Mouse (Mus musculus) testis, postnatal 14 days (tissue): ENCODE data around the gene Pomc.

Source experiments
- DNase-seq: peaks from one replicate; pipeline ENCODE4 v3.0.0; 2021; ENCODE audit warnings: low spot score

Gene Pomc

GRCm38 (mm10) chr12:3954651-3955050 is at the start of gene Pomc:
Gene Pomc (plus strand): TSS chr12:3954951.
- DNase-seq = no peak

- no peak for DNase-seq
Measured at GRCm38 (mm10) chr12:3905436-3905835, 49.3 kb upstream of the Pomc start.

- DNase-seq = no peak
Measured at GRCm38 (mm10) chr12:3906308-3906707, 48.4 kb upstream of the Pomc start.

- no peak for DNase-seq
Measured at GRCm38 (mm10) chr12:3907008-3907407, 47.7 kb upstream of the Pomc start.

GRCm38 (mm10) chr12:3907418-3907817 is 47.3 kb upstream of the Pomc start:
- DNase-seq = no peak

- DNase-seq = no peak
Measured at GRCm38 (mm10) chr12:3910466-3911093, 44.2 kb upstream of the Pomc start.

- no peak for DNase-seq
Measured at GRCm38 (mm10) chr12:3911831-3912348, 42.9 kb upstream of the Pomc start.

GRCm38 (mm10) chr12:3915852-3916251 is 38.9 kb upstream of the Pomc start:
- no peak for DNase-seq

GRCm38 (mm10) chr12:3917668-3918341 is 36.9 kb upstream of the Pomc start:
- DNase-seq = no peak

- no peak for DNase-seq
Measured at GRCm38 (mm10) chr12:3918577-3918976, 36.2 kb upstream of the Pomc start.

- DNase-seq = no peak
Measured at GRCm38 (mm10) chr12:3919423-3919822, 35.3 kb upstream of the Pomc start.

- DNase-seq = no peak
Measured at GRCm38 (mm10) chr12:3926127-3926526, 28.6 kb upstream of the Pomc start.

GRCm38 (mm10) chr12:3928841-3929240 is 25.9 kb upstream of the Pomc start:
- no peak for DNase-seq

GRCm38 (mm10) chr12:3930090-3930865 is 24.5 kb upstream of the Pomc start:
- DNase-seq = peak; percentile 59

- no peak for DNase-seq
Measured at GRCm38 (mm10) chr12:3942026-3942425, 12.7 kb upstream of the Pomc start.

GRCm38 (mm10) chr12:3944454-3945073 is 10.2 kb upstream of the Pomc start:
- no peak for DNase-seq

GRCm38 (mm10) chr12:3947503-3947902 is 7.2 kb upstream of the Pomc start:
- DNase-seq = no peak

GRCm38 (mm10) chr12:3955371-3955770 is 620 bp downstream of the Pomc start:
- no peak for DNase-seq

GRCm38 (mm10) chr12:3956351-3956750 is 1.6 kb downstream of the Pomc start:
- DNase-seq = no peak

GRCm38 (mm10) chr12:3959791-3960543 is 5.2 kb downstream of the Pomc start:
- peak; percentile 88 for DNase-seq

GRCm38 (mm10) chr12:3960553-3960952 is 5.8 kb downstream of the Pomc start:
- no peak for DNase-seq

GRCm38 (mm10) chr12:3967196-3967595 is 12.4 kb downstream of the Pomc start:
- no peak for DNase-seq
